Mouse (Mus musculus) lung, postnatal 25 days (tissue): ENCODE measurements around the gene Pgbd1.
"Not testable (repeated sequence)": the region's sequence is repeated elsewhere in the genome, so short reads cannot be mapped to it uniquely, and the experiment has no call there.

Experiments
- DNase-seq: peaks from one replicate; pipeline ENCODE4 v3.0.0; 2022; ENCODE audit warnings: low spot score

Pgbd1 gene

DNA sequence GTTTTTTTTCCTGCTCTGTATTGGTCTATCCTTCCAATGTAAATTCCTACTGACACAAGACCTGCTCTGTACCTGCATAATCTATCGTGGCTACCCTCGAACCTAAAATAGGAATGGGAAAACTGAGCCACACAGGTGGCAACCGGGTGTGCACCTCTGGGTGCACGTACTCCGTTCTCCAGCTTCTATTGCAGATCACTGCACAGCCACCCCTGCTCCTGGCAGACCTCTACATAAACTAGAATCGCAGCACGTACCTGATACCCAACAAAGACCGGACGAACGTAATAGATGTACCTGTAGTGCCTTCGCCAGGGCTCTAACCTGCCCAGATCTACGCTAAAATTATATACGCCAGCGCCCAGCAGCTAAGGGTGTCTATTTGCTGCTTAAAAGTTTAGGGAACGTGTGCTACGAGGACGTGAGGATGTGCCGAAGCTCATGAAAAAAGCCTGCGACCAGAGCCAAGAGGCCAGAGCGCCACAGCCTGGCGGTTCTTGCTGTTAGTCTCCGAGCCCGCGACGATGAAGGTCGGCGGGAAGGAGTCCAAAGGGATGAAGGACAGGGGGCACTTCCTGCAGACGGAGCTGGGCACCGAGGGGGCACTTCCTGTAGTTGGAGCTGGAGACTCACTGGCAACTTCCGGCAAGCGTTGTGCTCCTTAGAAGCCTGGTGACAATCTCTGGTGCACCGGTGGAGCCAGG lies at the start of gene Pgbd1:
Gene Pgbd1 (minus strand): TSS at position 556 of the 704 bp plus-strand sequence.
- DNase-seq: peak; percentile 47

DNA sequence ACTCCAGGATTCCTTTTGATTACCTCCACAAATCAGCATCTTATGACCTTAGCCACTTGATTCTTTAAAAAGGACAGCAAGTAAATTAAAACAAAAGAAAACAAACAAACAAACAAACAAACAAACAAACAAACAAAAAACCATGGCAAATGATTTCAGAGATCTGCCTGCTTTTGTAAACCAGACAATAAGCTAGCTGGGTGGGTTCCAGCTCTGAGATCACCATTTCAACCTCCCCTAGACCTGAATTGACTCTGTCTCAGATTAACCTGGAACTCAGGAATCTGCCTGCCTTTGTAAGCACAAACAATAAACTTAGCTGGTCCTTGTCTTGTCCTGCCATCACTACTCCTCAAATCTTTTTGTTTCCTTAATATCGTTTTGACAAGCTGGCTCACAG lies 46.0 kb upstream of the Pgbd1 start:
- no peak for DNase-seq

DNA sequence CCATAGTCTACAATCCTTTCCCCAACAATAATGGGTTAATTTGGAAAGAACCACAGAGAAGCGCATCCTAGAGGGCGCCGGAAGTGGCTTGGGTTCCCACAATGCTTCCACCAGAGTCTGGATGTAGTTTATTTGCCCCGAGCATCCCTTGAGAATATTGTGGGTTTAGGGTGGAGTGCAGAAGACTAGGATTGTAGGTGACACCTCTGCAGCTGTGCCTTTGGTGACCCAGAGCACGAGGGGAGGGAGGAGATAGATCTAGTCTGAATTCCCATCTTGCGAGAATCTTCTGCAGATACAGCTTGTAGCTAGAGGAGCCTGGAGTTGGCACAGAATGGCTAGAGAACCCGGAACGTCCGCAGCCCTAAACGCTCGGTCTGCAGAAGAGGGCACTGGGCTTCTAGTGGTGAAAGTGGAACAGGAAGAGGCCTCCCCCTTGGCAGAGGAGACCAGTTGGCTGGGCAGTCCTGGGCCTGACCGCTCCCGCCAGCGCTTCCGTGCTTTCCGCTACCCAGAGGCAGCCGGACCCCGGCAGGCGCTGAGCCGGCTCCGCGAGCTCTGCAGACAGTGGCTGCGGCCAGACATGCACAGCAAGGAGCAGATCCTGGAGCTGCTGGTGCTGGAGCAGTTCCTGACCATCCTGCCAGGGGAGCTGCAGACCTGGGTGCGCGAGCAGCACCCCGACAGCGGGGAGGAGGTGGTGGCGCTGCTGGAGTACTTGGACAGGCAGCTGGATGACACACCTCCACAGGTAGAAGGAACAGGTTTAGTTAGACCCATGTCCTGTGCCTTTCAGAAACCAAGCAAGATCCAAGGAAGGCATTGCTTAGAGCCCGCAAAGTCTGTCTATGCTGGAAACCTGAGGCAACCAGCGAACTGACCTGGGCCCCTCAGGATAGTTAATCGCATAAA lies 38.2 kb upstream of the Pgbd1 start, which contains the start of the genes Zkscan4 and Gm10065:
Gene Zkscan4 (plus strand): TSS at position 149 of the 912 bp plus-strand sequence.
Gene Gm10065 (minus strand): TSS at position 683 of the 912 bp plus-strand sequence.
- DNase-seq: peak; percentile 48

DNA sequence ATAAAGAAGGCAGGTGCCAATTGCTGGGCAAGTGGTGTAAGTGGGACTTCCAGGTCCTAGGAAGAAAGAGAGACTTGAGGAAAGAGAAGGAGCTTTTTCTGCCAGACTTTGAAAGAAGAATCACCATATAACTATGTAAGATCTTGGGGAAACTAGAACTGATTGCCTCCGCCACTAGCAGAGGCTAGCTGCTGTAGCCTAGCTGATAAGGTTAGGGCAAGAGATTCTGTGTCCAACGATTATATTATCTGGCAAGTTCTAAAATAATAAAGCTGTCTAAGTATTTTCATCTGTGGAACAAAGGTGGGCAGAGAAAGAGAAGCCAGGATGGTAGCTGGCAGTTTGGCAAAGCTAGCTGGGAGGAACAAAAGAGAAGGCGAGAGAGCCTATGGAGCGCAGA lies 31.6 kb upstream of the Pgbd1 start:
- DNase-seq: no peak

DNA sequence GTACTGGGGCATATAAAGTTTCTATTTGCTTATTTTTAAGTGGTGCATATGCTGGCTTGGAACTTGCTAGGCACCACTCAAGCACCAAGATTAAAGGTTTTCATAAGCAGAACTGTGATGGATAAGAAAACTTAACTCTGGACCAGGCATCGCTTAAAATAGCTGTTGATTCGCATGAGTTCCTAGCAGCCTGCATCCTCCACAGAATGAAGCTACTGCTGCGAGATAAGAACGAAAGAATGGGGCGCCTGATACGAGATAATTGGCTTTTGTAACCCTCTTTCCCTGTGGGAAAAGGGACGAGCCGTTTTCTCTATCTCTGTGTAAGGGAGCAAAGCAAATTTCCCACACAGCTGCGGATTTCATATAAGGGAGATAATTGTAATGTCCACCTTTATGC lies 28.2 kb upstream of the Pgbd1 start:
- DNase-seq: no peak

DNA sequence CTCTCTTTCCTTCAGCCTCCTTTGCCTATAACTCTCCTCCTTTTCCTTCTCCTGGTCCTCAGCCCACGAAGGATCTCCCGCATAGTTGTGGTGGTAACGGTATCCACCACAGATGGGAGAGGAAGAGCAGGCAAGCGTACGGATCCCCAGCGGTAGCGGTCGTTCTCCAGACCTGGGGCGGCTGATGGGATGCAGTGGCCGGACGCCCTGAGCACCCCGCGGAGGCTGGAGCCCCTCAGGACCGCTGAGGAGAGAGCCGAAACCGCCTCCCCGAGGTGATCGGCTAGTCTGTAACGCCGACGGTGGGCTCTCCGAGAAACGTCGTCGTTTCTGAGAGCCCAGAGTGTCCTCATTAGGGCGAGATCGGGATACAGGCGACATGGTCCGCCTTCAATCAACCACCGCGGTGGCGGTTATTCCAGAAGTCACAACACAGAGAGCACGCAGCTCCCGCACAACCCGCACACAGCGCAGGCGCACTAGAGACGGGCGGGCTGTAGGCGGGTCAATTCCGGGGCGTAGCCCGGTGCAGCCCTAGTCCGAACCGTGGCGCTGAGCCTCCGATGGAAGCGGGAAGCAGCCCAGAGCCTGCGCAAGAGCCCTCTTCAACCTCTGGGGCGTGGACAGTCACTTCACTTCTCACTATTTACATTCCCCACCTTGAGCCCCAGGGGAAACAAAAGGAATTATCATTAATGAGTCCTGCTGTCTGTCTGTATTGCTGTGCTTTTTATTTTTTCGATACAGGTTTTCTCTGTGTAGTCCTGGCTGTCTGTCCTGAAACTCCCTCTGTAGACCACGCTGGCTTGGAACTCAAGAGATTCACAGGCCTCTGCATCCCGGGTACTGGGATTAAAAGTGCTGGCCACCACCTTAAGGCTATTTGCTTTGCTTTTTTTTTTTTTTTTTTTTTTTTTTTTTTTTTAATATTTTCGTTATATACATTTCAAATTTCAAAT lies 27.5 kb upstream of the Pgbd1 start, which contains the start of gene Nkapl:
Gene Nkapl (minus strand): TSS at position 449 of the 959 bp plus-strand sequence.
- DNase-seq: peak; percentile 89

DNA sequence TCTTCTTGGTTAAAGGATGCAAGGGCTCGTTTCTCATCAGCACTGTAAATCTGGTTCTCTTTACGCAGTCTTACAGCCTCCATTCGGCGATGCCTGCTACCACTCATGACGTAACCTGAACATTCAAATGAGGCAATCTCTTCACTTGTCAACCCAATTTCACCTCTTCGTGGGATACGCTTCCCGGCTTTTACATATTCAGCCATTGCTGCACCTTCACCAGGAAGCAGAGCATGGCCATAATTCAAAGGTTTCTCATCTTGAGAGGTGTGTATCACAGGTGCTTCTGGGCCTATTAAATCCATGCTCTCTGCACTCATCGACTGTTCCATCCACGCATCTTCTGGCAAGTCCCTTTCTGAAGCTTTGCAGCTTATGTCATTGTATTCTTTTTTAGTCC lies 26.5 kb upstream of the Pgbd1 start:
- no peak for DNase-seq

DNA sequence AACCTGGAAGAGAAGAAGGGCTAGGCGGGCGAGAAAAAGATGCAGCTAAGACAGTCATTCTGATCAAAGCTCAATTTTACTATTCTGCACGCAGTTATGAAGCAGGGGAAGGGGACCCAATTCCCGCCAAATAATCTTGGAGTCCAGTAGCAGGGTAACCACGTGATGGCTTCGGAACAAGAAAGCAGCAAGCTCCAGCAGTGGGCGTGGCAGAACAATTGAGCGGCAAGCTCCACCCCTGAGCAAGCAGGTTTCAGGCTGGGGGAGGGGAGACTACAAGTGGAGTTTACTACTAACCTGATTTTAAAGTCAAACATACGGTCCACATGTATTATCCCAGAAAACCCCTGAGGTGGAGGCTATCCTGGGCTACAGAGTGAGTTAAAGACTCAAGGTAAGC lies 21.7 kb upstream of the Pgbd1 start:
- not testable (repeated sequence) for DNase-seq

DNA sequence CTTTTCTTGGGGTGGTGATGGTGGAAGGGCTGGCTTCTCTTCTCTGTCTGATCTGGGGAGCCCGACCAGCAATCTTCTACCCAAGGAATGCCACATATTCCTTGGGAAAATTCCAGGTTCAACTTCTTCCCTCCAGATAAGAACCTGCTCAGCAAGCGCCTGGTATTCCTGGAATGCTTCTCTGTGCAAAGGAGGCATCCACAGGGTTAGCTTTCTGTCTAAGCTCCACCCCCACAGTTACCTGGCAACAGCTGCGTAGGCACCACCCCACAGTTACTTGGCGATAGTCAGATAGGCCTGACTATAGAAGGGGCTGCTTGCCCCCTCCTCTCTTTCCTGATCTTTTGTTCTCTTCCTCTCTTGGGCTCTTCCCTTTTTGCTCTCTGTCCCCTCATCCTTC lies 15.5 kb upstream of the Pgbd1 start:
- DNase-seq: peak; percentile 58

DNA sequence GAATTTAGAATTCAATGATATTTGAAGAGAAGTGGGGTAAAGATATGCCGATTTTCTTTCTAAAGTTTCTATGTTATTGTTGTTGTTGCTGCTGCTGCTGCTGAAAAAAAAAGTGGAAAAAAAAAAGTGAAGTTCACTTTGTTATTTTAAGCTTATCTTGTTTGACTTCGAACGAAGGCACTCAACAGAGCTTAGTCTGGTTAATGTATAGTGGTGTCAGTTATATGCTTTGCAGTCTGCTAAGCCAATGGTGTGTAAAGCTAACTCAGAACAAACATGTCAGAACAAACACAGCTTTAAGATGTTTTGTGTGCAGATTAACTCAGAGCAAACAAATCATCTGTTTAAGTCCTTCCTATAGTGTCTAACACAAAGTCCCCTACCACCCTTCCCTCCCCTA lies 13.3 kb upstream of the Pgbd1 start:
- DNase-seq: no peak

DNA sequence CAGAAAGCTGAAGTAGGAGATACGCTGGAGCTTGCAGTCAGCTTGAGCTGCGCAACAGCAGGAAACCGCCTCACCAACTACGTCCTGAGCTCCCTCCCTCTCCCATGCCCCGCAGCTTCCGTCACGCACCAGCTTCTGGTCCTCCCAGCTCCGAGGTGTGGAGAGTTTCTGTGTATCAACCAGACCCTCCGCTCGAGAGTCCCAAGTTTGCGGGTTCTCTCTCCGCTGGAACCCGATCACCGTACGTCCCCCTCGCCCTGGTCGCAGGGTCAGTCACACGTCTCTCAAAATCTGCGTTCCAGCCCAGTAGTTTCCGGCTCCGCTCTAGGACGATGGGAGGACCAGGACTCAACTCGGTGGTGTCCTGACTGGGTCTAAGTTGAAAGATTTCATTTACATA lies 12.6 kb upstream of the Pgbd1 start, which contains the start of gene Zscan26:
Gene Zscan26 (minus strand): TSS at position 282 of the 400 bp plus-strand sequence.
- peak; percentile 84 for DNase-seq

DNA sequence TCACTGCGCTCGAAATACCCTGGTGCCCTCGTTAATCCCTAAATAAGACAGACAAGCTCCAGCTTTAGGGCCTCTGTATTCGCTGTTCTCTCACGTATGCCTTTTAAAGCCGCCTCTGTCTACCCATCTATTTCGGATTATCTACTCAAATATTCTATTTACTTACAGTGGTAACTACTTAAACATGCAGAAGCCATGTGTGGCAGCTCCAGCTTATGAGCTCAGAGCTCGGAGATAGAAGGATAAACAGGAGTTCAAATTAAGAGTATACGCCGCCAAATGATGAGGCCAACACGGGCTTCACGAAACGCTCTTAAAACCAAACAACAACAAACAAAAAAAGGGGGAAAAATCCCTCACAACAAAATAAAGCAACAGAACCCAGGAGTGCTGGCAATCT lies 12.2 kb upstream of the Pgbd1 start:
- no peak for DNase-seq

DNA sequence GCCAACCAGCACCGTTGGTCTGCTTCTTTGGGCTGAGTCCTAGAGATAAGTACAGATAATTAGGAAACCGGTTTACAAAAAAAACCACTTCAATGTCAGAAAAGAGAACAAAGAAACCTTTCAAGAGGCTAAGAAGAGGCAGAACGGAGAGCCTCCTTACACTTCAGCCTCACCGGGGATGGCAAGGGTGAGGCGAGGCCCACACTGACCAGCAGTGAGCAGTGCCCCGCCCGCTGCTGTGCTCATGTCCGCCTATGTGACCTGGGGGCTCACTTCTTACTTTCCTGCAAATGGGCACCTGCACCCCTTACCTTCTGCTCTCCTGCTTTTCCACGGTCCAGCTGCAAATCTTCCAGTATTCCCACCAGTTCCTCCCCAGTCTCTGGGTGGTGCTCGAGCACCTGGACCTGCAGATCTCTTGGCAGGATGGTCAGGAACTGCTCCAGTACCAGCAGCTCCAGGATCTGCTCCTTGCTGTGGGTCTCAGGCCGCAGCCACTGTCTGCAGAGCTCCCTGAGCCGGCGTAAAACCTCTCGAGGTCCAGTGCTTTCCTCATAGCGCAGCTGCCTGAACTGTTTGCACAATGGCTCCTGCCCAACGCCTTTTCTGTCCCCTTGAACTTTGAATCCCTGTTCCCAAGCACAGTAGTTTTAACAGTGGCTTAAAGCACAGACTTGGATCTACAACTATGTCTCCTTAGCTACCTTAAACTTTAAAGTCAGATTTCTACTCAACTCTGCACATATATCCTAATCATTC lies 7.2 kb upstream of the Pgbd1 start:
- DNase-seq: peak; percentile 18

DNA sequence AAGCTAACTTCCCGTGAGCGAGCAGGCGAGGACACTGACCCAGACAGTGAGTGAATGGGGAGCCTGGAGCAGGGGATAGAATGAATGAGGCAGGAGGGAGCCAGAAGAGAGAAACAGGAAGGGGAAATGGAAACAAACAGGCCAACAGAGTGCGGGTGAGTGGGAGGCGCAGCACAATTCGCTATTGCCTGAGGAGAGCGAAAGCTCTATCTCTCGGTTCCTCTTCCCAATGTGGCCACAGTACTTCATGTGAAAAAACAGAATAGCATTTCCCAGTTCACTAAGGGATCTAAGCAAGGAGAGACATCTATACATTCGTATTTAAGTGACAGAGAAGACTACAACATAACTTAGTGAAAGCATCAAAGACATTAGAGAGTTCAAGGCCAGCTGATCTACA lies 5.9 kb upstream of the Pgbd1 start:
- no peak for DNase-seq

DNA sequence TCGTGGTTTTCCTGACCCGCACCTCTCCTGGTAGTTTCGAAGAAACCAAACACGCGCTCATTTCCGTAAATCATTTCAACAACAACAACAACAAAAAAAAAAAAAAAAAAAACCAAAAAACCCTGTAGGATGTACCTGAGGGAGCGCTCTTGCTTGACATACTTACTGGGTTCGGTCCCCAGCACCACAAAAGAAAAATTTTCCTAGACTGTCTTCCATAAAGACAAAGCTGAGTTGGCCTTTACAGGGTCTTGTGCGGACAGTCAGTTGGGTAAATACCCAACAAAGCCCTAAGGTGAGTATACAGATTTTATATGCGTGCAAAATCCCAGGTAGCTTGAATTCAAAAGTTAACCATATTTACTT lies 332 bp upstream of the Pgbd1 start:
- DNase-seq: no peak

DNA sequence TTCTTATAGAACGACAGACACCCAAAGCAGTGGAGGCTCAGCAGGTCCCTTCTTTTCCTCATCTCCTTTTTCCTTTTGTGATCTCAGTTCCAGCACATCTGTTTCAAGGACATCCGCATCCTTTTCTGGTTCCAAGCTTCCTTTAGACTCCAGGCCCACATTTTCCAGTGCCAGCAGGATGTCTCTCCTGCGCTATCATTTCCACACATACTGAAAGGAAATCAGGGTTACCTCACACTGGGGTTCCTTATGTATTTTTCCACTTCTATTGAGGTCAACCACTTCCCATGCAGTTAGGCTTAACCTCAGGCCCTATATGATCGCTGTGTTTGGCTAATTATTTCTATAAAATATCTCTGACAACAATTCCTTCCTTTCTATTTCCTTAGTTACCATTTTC lies 5.4 kb downstream of the Pgbd1 start:
- no peak for DNase-seq

DNA sequence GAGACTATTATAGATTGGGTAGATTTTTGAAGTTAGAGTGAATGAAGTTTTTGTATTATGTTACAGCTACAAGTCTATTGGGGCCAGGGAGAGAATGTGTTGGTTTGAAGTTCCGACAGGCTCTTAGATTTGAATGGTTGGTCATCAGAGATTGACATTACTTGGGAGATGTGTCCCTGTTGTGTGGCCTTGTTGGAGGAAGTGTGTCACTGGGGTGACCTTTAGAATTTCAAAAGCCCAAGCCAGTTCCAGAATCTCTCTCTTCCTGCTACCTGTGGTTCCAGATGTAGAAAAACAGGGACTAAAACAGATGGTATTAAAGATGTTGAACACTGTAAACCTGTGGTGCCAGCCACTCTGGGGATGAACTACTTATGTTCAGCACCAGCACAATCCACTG lies 13.2 kb downstream of the Pgbd1 start:
- DNase-seq: no peak

DNA sequence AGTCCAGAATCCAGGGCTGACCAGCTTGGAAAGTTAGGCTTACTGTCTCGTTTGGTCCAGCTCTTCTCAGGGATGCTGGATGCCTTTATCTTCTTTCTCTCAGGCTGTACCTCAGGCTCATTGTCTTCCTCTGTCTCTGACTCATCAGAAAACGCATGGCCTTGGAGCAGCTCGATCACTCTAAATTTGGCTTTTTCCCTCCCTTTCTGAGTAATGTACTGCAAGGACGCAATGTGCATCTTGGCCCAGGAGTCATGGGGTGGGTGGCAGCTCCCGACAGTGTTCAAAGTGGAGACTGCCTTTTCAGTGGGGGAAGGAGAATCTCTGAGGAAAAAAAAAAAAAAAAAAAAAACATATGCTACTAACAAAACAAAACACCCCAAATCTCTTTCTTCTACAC lies 17.6 kb downstream of the Pgbd1 start:
- no peak for DNase-seq

DNA sequence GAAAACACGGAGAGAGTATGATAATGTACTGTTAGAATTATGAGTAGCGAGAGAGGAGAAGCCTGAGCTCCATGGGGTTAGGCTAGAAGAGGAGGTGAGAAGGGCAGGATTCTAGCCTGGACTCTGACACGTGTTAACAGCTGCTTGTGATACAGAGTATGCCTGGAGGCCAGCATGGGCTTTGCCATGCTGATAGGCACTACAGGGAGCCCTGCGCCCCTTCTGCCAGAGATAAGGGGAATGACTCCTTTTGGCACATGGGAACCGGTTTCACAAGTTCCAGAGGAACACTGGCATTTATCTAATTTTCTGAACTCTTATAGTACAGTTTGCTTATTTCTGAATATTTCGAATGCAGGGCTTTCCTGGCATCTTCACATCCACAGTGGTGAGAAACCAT lies 22.0 kb downstream of the Pgbd1 start:
- DNase-seq: no peak

DNA sequence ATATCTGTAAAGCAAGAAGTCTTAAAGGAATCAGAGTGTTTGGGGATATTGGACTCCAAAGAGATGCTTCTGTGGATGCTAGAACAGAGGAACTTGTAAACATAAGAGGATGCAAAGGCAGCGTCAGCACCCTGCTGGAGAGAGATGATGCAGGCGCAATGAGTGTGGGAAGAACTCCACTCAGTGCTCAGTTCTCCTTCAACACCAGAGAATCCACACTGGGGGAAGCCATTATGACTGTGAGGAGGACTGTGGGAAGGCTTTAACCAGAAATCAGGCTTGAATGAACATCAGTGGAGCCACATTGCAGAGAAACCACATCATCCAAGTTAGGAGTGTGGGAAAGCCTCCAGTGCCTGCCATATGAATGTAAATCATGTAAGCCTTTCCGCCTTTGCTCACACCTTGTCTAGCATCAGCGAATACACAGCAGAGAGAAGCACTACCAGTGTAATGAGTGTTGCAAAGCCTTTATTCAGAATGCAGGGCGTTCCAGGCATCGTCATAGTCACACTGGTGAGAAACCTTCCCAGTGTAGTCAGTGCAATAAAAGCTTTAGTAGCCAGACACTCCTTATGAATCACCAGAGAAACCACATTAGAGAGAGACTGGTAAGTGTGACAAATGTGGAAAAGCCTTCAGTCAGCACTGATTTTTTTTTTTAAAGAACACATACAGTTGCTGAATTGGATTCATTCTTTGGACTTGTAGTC lies 23.4 kb downstream of the Pgbd1 start:
- DNase-seq: no peak

DNA sequence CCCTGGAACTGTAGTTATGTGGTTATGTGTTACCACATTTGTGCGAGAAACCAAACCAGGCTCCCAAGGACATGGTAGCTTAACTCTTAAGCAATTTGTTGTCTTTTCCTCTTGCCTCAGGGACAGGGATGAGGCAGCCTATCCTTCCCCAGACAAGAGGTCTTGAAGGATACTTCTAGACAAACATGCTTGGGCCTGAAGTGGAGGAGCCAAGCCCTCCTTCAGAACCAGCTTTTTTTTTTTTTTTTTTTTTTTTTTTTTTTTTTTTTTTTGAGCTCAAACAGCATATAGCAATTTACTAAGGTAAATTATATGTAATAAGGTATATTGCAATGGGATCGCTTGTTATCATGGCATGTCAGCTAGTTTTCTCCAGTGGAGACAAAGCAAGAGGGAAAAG lies 25.1 kb downstream of the Pgbd1 start:
- no peak for DNase-seq
